Mouse (Mus musculus) liver, postnatal 0 days (tissue): Measurements from ENCODE around the gene Col4a2. TPM values are rescaled to one million over a fixed set of nuclear protein-coding genes. Genes with fewer than 3 reads are reported as not detected.

ENCODE experiments used
- ATAC-seq: fragments of 200-750 bp; cut with Nextera tagmentation; 2 replicates; pipeline ENCODE4 v1.8.0; 2017; ENCODE audit warnings: mild to moderate bottlenecking, moderate library complexity
- DNase-seq: peaks from one replicate; pipeline ENCODE4 v3.0.0-alpha.2; 2016
- H3K27ac ChIP-seq: fragments of 300-500 bp; sonication (generic); 2 replicates; pipeline ENCODE4 v1.5.1; 2014; ENCODE audit warnings: antibody characterized with exemption, moderate library complexity, mild to moderate bottlenecking, low read depth
- H3K27me3 ChIP-seq: fragments of 300-500 bp; sonication (generic); 2 replicates; pipeline ENCODE4 v1.6.1; 2014; ENCODE audit warnings: low read length, control low read depth, mixed read lengths; ENCODE audit not compliant: insufficient read depth
- H3K36me3 ChIP-seq: fragments of 300-500 bp; sonication (generic); replicated peaks from 2 replicates; pipeline ENCODE4 v1.6.1; 2014; ENCODE audit warnings: mild to moderate bottlenecking, control low read depth, low read length, moderate library complexity, mixed read lengths; ENCODE audit not compliant: insufficient read depth
- H3K4me1 ChIP-seq: fragments of 300-500 bp; sonication (generic); 2 replicates; pipeline ENCODE4 v1.6.1; 2014; ENCODE audit warnings: antibody characterized with exemption, mild to moderate bottlenecking, control low read depth; ENCODE audit not compliant: insufficient read depth
- H3K4me2 ChIP-seq: fragments of 300-500 bp; sonication (generic); 2 replicates; pipeline ENCODE4 v1.6.1; 2014; ENCODE audit warnings: low read depth, mild to moderate bottlenecking, low read length, moderate library complexity, mixed read lengths
- H3K4me3 ChIP-seq: fragments of 300-500 bp; sonication (generic); 2 replicates; pipeline ENCODE4 v1.5.1; 2014; ENCODE audit warnings: low read depth, low read length
- H3K9ac ChIP-seq: fragments of 300-500 bp; sonication (generic); replicated peaks from 2 replicates; pipeline ENCODE4 v1.6.1; 2014; ENCODE audit warnings: mild to moderate bottlenecking, moderate library complexity
- H3K9me3 ChIP-seq: fragments of 300-500 bp; sonication (generic); 2 replicates; pipeline ENCODE4 v1.6.1; 2016; ENCODE audit warnings: mild to moderate bottlenecking, control low read depth, low read length, mixed read lengths
- CTCF ChIP-seq: sonication (generic); IDR thresholded peaks from 2 replicates; pipeline ENCODE4 v1.5.1; 2016; ENCODE audit warnings: antibody characterized with exemption, low read depth
- EP300 ChIP-seq: IDR thresholded peaks from 2 replicates; pipeline ENCODE4 v1.6.1; 2016; ENCODE audit warnings: antibody characterized with exemption, low read depth, mild to moderate bottlenecking
- WGBS: fragments of 180-500 bp; shearing (Covaris S2); extraction: QIAGEN DNeasy Blood & Tissue Kit; methylation state at CpG from one replicate; pipeline ENCODE4 v1.1.7; 2014; ENCODE audit not compliant: insufficient replicate concordance; 5-methylcytosine and 5-hydroxymethylcytosine counted together
- polyA plus RNA-seq: library from polyadenylated mRNA; unstranded; fragments of >200 nt; fragmentation: Nextera tagmentation; extraction: Ambion mirVana; gene quantifications from 2 replicates; pipeline ENCODE4 v1.2.1, GENCODE M21; 2015

Gene Col4a2
- polyA plus RNA-seq, 1 experiment from 2014 or later, result 9.7 TPM

DNA sequence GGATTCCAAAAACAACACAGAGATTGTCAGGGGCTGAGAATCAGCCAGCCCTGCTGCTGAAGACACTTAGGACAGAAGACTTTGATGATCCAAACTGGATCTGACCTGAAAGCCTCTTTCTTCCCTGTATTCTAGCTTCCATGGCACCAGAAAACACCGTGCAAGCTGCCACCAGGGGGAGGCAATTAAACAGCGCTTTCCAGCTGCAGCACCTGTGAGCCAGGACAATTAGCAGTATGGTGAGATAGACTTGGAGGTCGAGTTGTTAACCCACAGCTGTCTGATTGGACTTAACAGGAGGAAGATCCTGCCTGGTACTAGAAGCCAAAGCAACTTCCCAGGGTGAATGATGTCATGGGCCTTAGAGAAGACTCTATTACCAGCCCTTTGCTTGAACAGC is 156.5 kb downstream of the Col4a2 start:
- WGBS, result 14% methylated on average over 3 of the region's 3 CpGs
- H3K4me2 ChIP-seq, result no peak overlapping the region
- ATAC-seq, result no peak
- TF ChIP-seq CTCF (peak; percentile 74), EP300 (no peak)
- peaks cover 26% of the 10 kb centered on the region for H3K4me1 ChIP-seq
- H3K4me3 ChIP-seq, result no peak overlapping the region
- peak overlapping the region; percentile 16; the same call in 1 of the 2 replicates for H3K27ac ChIP-seq
- H3K36me3 ChIP-seq, result 0 out of 2 replicates have a peak, but pooled peaks cover 2% of the 10 kb centered on the region
- no peak overlapping the region for H3K9ac ChIP-seq
- 0 out of 2 replicates have a peak, but pooled peaks cover 2% of the 10 kb centered on the region for H3K9me3 ChIP-seq
- no peaks in the 10 kb centered on the region for H3K27me3 ChIP-seq
- peak; percentile 56 for DNase-seq

DNA sequence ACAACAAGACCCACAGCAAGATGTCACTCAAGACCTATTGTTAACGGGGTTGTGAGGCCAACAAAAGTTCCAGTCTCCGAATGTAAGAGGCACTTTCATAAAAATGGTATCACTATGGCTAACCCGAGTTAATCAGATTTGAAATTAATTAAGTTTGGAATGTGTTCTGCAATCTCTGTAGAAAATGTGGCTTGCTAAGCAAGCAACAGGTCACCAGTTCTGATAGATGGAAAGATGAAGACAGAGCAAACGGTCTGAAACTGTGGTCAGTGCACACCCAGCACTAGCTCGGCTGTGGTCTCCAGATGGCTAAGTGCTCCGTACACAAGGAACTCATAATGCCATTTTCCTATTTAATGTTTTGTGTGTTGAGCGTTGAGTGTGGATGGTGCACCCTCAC is 158.1 kb downstream of the Col4a2 start:
- H3K27me3 ChIP-seq, result no peaks in the 10 kb centered on the region
- H3K9me3 ChIP-seq, result 0 out of 2 replicates have a peak, but pooled peaks cover 2% of the 10 kb centered on the region
- H3K36me3 ChIP-seq, result 0 out of 2 replicates have a peak, but pooled peaks cover 2% of the 10 kb centered on the region
- peak overlapping the region; percentile 89 for H3K27ac ChIP-seq
- ATAC-seq (no peak), DNase-seq (no peak)
- peak overlapping the region; percentile 30; the same call in 1 of the 2 replicates for H3K4me2 ChIP-seq
- no peak overlapping the region for H3K4me3 ChIP-seq
- H3K9ac ChIP-seq, result no peak overlapping the region
- peaks cover 27% of the 10 kb centered on the region for H3K4me1 ChIP-seq
- WGBS, result 67% methylated on average over 7 of the region's 7 CpGs
- TF ChIP-seq CTCF (no peak), EP300 (no peak)

DNA sequence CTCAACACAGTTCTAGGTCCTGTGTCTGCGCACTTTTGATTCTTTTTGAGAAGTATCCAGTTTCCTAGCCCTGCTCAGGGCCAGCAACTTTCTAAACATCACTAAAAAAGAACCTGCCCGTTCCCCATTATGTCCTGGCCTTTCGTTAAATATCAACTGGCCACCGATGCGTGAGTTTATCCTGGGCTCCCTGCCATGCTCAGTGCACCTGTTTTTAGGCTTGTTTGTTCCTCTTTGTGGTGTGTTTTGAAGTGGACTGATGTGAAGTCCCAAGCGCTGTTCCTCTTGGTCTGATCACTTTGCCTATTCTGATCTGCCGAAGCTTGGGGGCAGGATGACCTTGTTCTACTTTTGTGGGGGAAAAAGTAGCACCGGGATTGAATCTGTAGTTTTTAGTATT is 158.7 kb downstream of the Col4a2 start:
- peak; percentile 53 for ATAC-seq
- TF ChIP-seq EP300, result no peak
- TF ChIP-seq CTCF, result no peak

DNA sequence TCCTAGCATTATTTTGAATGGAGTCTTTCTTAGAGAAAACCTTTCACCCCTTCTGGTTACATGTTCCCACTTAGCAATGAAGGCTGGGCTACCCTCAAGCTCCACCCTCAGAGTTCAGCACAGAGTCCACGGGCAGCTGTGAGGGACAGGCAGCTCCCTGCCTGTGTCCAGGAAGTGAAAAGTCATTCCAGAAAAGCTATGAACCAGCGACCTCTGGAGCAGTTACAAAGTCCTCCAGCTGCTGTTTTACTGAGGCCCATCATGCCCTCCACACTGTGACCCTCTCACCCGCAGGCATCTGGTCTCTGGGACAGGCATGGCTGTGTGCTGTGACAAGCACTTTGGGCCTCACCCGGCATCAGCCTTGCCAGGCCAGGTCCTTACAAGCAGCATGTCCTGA is 160.5 kb downstream of the Col4a2 start:
- DNase-seq (peak; percentile 56), ATAC-seq (peak; percentile 77)
- H3K36me3 ChIP-seq, result no peaks in the 10 kb centered on the region
- H3K9ac ChIP-seq, result no peak overlapping the region
- WGBS, result 28% methylated on average over 4 of the region's 4 CpGs
- TF ChIP-seq EP300 (no peak), CTCF (0 out of 2 replicates have a peak, but pooled peaks have one; percentile 16)
- H3K4me2 ChIP-seq, result 0 out of 2 replicates have a peak overlapping the region, but pooled peaks have one; percentile 22
- no peaks in the 10 kb centered on the region for H3K9me3 ChIP-seq
- H3K4me1 ChIP-seq, result peaks cover 32% of the 10 kb centered on the region
- H3K27me3 ChIP-seq, result peaks cover 3% of the 10 kb centered on the region
- peak overlapping the region; percentile 89 for H3K27ac ChIP-seq
- H3K4me3 ChIP-seq, result no peak overlapping the region

More for the DNA sequence above, 158.7 kb downstream of the Col4a2 start:
- H3K4me2 ChIP-seq, result peak overlapping the region; percentile 30
- 29% methylated on average over 8 of the region's 8 CpGs for WGBS
- H3K4me1 ChIP-seq, result peaks cover 32% of the 10 kb centered on the region
- H3K9me3 ChIP-seq, result 0 out of 2 replicates have a peak, but pooled peaks cover 2% of the 10 kb centered on the region
- no peak overlapping the region for H3K4me3 ChIP-seq
- no peak overlapping the region for H3K9ac ChIP-seq
- peak; percentile 43 for DNase-seq
- 0 out of 2 replicates have a peak, but pooled peaks cover 2% of the 10 kb centered on the region for H3K36me3 ChIP-seq
- peak overlapping the region; percentile 89 for H3K27ac ChIP-seq
- no peaks in the 10 kb centered on the region for H3K27me3 ChIP-seq

DNA sequence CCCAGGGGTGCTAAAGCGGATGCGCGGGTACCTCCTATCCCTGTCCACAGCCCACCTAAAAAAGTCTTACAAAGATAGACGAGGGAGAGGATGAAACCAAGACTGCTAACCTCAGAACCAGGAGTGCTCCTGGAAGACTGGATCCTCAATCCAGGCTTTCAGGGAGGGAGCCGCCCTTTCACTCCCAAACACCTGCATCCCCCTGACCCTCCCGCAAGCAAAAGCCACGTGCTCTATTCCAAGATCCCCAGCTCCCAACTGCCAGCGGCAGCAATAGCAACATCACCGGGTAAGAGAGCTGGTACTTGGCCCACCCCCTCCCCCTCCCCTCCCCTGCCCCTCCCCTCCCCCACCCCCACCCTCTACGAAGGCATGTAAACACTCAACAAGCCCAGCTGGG is 162.8 kb downstream of the Col4a2 start:
- Histone ChIP-seq H3K9ac (no peak overlapping the region), H3K9me3 (no peaks in the 10 kb centered on the region), H3K4me3 (no peak overlapping the region), H3K4me1 (peaks cover 30% of the 10 kb centered on the region), H3K4me2 (peak overlapping the region; percentile 82), H3K36me3 (no peaks in the 10 kb centered on the region), H3K27me3 (peaks cover 17% of the 10 kb centered on the region), H3K27ac (peak overlapping the region; percentile 88; the same call in 1 of the 2 replicates)
- no peak for DNase-seq
- no peak for ATAC-seq
- TF ChIP-seq EP300, result no peak
- no peak for TF ChIP-seq CTCF
- 25% methylated on average over 9 of the region's 10 CpGs for WGBS

DNA sequence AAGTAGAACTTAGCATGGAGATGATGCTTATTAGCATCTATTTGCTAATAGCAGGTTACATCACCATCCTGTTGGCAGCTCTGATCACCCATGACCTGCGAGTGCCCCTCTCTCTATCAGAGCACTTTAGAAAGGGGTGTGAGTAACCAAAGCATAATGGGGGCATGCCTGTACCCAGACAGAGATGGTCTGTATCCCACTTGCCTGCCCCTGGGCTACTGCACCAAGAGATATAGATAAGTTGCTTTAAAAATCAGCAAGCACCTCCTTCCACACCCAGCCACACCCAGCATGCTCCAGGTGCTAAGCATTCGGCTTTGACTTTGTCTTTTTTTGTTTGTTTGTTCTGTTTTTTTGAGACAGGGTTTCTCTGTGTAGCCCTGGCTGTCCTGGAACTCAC is 163.3 kb downstream of the Col4a2 start:
- Histone ChIP-seq H3K4me2 (peak overlapping the region; percentile 82), H3K4me1 (peaks cover 30% of the 10 kb centered on the region), H3K27me3 (peaks cover 19% of the 10 kb centered on the region), H3K4me3 (peak overlapping the region; percentile 62), H3K27ac (peak overlapping the region; percentile 88), H3K9me3 (no peaks in the 10 kb centered on the region), H3K36me3 (no peaks in the 10 kb centered on the region), H3K9ac (no peak overlapping the region)
- TF ChIP-seq EP300 (no peak), CTCF (no peak)
- no peak for ATAC-seq
- 14% methylated on average over 2 of the region's 2 CpGs for WGBS
- DNase-seq, result no peak
